Mouse (Mus musculus) hindlimb bud, embryonic 11.5 days (tissue): Measurements from ENCODE around the gene Loxl1.
A peak's percentile ranks its signal among the peaks of the same experiment; 100 is the strongest.

Source experiments
- DNase-seq: peaks from one replicate; pipeline ENCODE4 v3.0.0-alpha.2; 2012; ENCODE audit warnings: low read depth, low spot score; ENCODE audit errors: extremely low spot score

Gene Loxl1

DNA sequence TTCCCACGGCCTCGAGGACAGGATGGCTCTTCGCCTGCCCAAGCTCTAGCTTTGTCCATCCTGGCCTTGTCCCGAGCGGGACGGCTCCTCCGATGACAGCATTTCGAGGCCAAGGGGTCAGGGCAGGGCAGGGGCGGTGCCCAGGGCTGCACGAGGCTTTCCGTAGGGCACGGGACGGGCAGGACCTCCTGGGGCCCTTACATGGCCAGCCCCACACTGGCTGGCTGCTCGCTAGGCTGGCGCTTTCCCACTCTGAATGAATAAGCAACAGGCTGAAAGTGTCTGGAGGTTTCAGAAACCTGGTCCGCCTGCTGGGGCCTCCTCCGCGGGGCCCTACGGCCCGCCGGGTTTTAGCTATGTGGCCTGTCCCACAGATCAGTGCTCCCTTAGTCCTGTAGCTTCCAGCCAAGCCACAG is at the start of gene Loxl1:
Loxl1 (minus strand) TSS at position 243 of the 416 bp plus-strand sequence.
- DNase-seq: peak; percentile 39

DNA sequence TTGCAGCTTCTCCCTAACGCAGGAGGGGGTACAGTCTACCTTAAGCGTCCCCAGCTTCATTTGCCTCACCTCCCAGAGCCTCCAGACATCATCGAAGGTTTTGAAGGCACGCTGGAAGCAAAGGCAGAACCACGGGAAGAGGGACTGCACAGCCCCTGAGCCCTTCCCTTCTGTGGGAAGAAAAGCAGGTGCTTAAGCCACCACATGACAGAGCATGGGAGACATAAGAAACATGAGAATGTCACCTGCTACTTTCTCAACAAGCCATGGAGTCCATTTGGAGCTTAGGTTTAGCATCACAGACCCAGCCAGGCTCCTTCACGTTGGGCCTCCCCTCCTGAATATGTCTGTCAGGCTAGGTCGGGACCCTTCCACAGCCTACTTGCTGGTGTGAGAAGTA is 49.0 kb upstream of the Loxl1 start:
- no peak for DNase-seq

DNA sequence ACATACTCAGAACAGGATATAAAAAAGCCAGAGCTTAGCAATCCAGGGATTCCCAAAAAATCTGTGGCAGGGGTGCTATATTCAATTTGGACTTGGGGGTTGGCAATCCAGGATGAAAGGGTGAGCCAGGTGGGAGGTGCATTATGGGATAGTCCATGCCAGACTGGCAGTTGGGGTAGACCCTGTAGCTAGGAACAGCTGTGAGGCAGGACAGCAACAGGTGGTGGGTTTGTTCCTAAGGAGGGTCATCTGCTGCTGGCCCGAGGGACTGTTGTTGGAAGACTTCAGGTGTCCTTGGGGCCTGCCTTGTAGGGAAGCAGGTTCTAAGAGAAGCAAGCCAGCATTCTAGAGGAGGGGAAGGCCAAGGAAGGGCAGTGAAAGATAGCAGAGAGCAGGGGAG is 48.4 kb upstream of the Loxl1 start:
- no peak for DNase-seq

DNA sequence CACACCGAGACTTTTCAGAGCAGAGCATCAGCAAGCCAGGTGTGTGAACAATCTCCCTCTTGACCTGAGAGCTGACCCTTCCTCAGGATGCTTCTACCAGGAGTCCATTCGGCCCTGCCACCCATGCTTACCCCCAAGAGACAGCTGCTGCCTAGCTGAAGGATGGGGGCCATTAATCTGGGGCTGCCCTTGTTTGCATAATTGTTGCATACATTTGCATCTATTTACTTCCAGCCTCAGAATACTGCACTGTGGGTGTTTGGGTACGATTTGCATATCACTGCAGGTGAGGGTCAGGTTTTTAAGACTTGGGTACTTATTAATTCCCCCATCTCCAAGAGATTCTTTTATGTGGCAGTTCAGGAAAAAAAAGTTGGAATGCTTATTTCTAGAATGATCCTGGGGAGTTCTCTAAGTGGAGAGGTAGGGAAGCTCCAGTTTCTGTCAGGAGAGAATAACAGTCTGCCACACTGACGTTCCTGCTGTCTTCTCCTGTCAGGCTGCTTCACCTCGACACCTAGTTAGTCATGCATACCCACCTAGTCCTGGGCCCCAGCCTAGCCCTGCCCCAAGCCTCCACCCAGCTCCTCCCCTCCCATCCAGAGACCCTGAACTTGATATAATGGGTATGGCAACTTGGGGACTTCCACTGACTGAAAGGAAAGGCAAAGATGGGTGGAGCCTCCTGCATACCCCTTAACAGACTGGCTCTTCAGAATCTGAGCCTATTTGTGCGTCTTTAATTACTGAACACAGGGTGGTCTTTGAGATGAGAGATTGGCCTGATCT is 42.5 kb upstream of the Loxl1 start:
- DNase-seq: no peak

DNA sequence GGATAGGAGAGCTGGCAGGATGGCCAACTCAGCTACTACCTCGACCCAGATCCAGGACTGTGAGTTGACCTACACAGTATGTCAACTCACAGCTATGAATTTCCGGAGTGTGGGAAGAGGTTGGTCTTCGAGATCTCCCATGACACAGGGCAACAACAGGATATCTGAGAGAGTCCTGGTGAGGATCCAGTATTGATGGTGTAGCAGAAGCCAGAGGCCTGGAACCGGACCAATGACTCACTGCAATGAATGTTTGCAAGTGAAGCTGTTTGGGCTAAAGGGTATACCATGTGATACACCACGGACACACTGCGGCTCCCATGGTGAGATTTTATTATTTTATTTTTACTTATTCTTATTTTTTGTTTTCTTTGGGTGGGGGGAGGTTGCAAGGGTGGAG is 41.7 kb upstream of the Loxl1 start:
- no peak for DNase-seq

DNA sequence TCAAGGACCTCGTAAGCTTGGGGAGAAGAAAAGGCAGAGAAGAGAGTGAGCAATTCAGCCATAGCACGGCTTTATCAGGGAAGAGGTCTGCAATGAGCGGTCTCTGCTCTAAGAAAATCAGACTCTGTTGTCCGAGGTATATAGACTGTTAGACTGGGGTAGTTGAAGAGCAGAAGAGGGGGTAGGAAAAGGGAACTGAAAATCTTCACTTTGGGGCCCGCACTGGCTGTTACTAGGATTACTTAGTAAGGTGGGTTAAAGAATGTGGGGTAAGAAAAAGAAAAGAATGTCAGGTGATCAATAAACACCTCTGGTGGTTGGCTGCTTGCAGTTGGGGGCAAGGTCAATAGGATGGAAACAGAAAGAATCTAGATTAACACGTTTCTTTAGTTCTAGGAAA is 40.2 kb upstream of the Loxl1 start:
- DNase-seq: no peak

DNA sequence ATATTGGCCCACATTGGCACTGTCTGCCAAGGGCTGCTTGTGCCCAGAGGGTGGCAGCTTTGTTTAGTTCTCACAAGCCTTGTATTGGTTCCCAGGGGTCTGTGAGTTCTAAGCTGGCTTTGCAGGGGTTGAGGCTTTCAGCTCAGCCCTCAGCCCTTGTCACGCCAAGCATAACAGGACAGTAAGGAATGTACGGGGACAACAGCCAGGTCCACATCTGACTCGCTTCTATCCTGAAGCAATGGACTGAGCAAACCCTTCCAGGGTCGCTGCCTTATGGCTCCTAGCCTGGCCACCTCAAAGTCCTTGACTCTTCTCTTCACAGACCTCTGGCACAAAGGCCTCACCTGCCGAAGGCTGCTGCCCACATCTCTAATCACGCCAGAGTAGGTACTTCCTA is 34.8 kb upstream of the Loxl1 start:
- no peak for DNase-seq

DNA sequence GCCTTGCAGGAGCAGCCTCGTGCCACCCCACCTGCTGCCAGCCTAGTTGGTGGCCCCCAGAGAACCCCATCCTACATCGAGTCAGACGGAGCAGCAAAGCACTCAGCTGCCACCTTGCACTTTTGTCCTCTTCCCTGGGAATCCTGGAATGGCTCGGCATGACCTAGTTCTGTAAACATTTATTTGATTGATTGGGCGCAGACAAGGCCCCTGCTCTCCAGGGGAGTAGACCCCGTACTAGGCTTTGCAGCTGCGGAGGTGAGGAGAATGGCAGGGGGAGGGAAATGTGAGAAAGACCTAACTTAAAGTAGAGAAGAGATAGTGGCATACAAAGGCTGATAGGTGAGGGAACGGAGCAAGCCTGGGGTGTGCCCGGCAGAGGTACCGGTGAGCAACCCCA is 33.5 kb upstream of the Loxl1 start:
- no peak for DNase-seq

DNA sequence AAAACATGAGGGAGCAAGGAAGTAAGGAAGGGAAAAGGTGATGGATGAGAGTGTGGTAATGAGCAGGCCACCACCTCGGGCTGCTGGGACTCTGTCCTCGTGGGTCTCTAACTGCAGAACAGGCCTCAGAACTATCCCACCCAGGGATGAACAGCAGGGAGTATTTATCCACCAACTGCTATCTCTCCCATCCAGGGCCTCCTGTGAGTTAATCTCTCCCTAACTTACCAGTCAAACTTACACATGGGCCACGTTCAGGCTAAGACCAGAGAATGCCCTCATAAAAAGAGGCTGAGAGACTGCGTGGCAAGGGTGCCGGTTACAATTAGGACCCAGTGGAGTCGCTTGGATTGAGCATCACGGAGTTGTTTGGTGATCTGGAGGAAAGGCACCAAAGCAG is 33.0 kb upstream of the Loxl1 start:
- DNase-seq: no peak

DNA sequence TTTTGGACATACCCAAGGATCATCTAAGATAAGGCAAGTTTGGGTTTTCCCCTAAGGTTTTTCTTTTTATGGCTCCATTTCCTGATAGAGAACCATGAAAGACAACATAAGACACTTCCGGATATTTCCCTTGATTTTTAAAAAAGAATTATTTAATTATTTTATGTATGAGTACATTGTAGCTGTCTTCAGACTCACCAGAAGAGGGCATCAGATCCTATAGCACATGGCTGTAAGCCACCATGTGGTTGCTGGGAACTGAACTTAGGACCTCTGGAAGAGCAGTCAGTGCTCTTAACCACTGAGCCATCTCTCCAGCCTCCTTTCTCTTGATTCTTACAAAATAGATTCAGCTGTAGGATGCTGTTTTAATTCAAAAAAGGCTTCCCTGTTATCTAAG is 28.8 kb upstream of the Loxl1 start:
- no peak for DNase-seq

DNA sequence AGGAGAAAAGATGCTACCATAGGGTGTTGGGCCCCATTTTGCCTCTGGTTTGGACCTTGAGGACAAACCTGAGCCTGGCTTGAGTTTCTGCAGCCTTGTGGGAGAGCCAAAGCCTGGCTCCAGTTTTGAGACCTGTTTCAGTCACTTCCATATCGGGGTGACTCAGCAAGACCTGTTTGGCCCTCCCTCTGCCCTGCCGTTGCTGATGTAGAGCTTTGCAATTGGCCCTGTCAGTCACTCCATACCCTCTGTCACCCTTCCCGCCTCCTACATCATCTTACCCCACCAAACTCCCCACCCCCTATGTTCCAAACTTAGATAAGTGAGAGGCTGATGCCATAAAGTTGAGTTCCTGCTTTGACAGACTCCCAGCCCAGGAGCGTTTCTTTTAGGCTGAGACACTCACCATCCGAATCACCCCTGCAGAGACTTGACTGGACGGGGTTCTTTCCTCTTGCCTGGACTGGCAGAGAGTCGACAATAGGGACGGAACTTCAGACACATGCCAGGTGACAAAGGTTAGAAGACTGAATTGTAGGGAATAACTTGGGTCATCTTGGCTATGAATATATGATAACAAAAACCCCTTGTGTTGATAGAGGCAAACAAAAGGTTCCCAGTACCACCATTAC is 23.8 kb upstream of the Loxl1 start:
- DNase-seq: no peak

DNA sequence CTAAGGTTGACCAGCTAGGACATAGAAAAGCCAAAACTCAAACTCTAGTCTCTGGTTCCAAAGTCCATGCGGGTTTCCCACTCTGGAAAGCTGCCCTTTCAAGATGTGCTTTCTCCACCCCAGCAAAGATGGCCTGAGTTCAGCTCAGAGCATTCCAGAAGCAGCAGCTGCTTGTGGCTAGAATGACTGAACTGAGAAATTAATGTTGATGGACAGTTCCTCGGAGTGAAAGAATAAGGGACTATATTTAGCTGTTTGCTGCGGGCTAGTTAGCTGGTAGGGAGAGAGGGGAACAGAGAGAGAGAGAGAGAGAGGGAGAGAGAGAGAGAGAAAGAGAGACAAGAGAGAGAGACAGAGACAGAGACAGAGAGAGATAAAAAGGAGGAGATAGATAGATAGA is 18.3 kb upstream of the Loxl1 start:
- no peak for DNase-seq

DNA sequence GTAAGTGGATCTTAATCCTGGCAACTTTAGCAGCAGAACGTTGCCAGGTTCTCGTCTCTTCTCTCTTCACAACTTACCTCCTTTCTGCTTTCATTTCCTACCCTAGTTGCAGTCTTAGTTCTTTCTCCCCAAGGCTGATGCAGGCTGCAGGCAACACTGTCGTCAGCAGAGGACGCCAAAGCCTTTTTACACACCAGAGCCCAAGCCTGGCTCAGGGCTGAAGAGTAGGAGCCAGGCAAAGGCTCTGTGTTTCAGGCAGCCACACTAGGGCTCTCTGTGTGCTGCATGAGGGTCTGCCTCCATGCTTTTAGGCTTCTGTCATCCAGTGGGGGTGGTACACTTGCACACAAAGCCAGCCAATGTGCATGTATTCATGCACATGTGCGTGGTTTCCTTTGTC is 17.3 kb upstream of the Loxl1 start:
- no peak for DNase-seq

DNA sequence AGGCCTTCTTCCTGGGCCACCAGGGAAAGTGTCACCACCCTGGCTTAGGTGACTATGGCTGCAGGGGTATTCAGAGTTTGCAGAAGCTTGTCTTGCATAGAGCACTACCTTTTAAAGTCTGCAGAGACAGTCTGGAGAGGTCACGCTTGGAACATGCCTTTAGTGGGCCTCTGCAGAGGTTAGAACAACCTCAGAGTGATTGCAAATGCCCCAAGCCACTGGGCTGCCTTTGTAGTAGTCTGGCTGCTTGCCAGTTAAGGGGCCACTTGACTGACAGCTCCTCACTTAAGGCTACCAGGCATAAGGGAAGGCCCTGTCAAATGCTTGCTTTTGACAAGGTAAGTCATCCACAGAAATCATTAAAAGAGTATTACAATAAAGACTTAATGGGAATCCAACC is 14.4 kb upstream of the Loxl1 start:
- DNase-seq: no peak

DNA sequence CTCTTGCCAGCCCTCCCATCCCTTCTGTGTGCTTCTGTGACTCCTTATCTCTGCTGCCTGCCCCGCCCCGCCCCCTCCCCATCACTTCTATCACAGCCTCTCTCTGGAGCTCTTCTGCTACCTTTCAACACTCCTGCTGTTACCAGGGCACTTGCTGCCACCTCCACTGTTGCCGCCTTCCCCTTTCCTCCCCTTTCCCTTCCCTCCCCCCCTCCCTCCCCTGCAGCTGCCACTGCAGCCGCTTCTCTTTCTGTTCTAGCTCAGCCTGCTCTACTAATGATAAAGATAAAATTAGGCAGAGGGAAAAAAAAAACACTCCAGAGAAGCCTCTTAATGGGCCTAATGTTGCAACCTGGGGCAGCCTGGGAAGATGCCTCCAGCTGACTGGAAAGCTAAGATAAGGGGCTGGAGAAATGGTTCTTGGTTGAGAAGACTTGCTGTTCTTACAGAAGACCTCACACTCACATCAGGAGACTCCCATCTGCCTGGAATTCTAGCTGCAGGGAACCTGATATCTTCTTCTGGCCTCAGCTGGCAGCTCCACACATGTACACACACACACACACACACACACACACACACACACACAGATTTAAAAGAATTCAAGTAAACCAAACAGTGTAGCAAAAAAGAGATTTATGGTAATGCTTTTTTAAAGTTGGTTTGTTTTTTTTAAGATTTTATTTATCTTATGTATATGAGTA is 13.6 kb upstream of the Loxl1 start:
- no peak for DNase-seq

DNA sequence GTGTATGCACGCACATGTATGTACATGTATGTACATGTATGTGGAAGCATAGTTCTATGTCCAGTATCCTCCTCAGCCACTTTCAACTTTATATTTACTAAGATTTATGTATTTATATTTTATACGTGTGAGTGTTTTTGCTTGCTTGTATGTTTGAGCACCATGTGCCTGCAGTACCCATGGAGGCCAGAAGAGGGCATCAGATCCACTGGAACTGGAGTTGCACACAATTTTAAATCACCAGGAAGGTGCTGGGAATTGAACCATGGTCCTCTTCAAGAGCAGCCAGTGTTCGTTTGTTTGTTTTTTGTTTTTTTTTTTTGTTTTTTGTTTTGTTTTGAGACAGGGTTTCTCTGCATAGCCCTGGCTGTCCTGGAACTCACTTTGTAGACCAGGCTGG is 8.7 kb upstream of the Loxl1 start:
- DNase-seq: no peak

DNA sequence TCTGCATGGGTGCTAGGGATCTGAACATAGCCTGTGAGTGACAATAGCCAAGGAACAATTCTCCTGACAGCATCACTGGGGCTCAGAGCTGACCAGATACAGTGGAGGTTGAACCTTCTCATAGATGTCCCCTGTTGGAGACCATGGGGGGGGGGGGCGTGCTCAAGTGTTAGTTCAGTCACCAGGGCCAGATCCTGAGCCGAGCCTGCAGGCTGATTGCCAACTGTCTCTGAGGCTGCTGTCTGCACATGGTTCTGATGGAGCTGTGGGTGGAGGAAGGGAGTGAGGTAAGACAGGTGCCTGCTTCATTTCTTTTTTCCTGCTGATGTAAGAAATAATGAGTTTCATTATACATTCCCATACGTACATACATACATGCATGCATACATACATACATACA is 5.3 kb upstream of the Loxl1 start:
- DNase-seq: no peak

DNA sequence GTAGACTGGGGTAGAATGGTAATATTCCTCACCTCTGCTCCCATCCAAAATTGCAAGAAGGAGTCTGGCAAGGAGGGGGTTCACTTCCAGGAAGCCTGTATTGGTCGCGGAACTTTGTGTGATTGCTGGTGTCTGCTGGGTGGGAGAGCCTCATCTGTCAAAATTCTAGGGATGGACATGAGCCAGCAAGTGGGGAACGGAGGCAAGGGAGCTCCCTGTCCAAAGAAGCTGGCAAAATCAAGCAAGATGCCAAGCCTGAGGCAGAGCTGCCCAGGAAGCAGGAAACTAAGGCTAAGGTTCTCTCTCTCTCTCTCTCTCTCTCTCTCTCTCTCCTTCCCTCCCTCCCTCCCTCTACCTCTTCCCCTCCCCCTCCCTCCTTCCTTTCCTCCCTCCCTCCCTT is 4.4 kb upstream of the Loxl1 start:
- DNase-seq: no peak

DNA sequence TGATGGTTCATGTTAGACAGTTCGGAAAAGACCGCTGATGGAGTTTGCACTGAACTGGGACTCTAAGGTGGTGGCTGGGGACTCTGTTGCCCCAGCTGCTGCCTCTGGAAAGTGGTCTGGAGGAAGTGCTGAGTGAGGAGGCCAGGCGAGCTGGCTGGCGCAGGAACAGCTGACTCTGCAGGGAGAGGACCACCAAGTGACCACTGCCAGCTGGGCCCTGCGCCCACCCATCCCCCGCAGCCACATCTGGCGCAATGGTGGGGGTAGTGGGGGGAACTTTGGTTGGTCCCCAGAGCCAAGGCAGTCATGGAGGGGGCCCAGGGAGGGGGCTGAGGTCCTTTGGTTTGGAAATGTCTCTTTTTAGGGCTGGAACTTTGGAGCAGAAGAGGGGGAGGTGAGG is 3.8 kb upstream of the Loxl1 start:
- no peak for DNase-seq

DNA sequence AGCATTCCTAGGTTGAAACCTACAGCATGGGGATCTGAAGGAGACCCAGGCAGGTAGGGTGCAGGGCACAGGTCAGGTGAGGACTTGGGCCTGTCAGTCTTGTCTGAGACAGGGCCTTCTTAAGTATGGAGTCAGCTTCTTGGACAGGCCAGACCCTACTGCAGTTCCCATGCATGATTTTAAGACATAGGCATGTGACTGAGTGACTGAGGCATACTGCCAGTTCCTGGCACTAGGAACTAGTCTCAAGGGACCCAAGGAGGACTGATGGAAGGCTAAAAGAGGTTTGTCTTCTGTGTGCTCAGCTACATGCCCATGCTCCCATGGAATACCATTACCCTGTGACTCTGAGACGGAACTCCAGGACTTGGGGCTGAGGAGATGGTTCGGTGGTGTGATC is 2.9 kb upstream of the Loxl1 start:
- no peak for DNase-seq

DNA sequence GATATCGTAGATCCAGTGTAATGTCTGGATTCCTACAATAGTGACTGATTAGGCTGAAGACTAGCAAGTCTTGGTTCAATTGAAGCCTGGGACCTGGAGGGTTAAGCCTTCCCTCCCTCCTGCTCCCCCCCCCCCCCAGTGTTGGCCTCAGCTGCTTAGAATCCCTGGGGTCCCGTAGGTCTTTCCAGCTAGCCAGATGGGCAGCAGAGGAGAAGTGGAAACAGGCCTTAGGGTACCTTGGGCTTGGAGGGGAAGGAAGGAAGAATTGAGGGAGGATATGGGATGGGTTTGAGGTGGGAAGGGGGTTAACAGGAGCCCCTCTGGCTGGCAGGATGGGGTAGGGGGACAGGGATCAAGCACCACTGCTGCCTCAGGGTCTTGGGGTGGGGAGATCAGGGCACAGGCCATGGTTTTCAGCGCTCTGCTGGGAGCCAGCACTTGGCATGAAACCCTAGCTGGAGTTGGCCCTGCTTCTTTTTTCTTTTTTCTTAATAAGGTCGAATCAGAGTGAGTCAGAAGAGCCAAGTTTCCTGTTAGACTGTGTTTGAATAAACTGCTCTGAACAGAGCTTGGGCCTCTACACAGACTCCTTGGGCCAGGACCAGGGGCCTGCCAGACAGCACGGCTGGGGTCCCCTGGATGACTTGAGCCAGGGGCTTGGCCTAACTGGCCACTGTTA is 1.8 kb upstream of the Loxl1 start:
- DNase-seq: no peak
